ENCODE assay signal across 8 mouse cellular contexts in genomic region chr3:96328060-96328729, GRCm38 (mm10). TPM values are rescaled to one million over a fixed set of nuclear protein-coding genes. Genes with fewer than 3 reads are reported as not detected.
DNase-seq lines count a peak whose midpoint lies in the region; ATAC-seq and TF ChIP-seq lines count a peak whose summit lies in the region.
"Not testable (repeated sequence)": the region's sequence is repeated elsewhere in the genome, so short reads cannot be mapped to it uniquely, and the experiment has no call there.

No protein-coding gene starts in this region.

- H3K27me3 ChIP-seq in embryonic facial prominence, embryonic 12.5 days = peaks cover 60% of the 10 kb centered on the region
- peaks cover 30% of the 10 kb centered on the region for H3K27me3 ChIP-seq in heart, adult 2 months (ENCODE audit: control insufficient read depth, insufficient read depth, low read length)
- peaks cover 63% of the 10 kb centered on the region for H3K27me3 ChIP-seq in limb, embryonic 14.5 days (ENCODE audit: control insufficient read depth, insufficient read depth, low read length)
- H3K27me3 ChIP-seq in megakaryocyte, embryonic 14.5 days (replicated peaks) = peaks cover 83% of the 10 kb centered on the region

- peak overlapping the region; percentile 36 for H3K4me3 ChIP-seq in embryonic facial prominence, embryonic 12.5 days
- H3K4me3 ChIP-seq in heart, adult 2 months = peak overlapping the region; percentile 22
- peak overlapping the region; percentile 35 for H3K4me3 ChIP-seq in limb, embryonic 14.5 days (replicated peaks; ENCODE audit: low read length)
- peak overlapping the region; percentile 86 for H3K4me3 ChIP-seq in megakaryocyte, embryonic 14.5 days (replicated peaks)
- H3K4me3 ChIP-seq in olfactory bulb, adult 2 months (ENCODE audit: insufficient read depth, low read depth, low read length) = peak overlapping the region; percentile 3; the same call in 1 of the 2 replicates

- not testable (repeated sequence) for H3K79me2 ChIP-seq in heart, adult 2 months (replicated peaks; ENCODE audit: control insufficient read depth, insufficient read depth, low read length)

- peak overlapping the region; percentile 40; the same call in 1 of the 2 replicates for H3K9ac ChIP-seq in embryonic facial prominence, embryonic 12.5 days
- not testable (repeated sequence) for H3K9ac ChIP-seq in heart, adult 2 months (ENCODE audit: low read depth, low read length)
- H3K9ac ChIP-seq in limb, embryonic 14.5 days (ENCODE audit: low read depth, low read length, severe bottlenecking) = peak overlapping the region; percentile 48; the same call in 1 of the 2 replicates

- WGBS in embryonic facial prominence, embryonic 12.5 days = under 1% methylated on average over 49 of the region's 49 CpGs
- 2% methylated on average over 49 of the region's 49 CpGs for WGBS in heart, adult 2 months
- 0% methylated on average over 33 of the region's 49 CpGs for WGBS in limb, embryonic 14.5 days
- WGBS in olfactory bulb, adult 2 months = 2% methylated on average over 49 of the region's 49 CpGs

- H3K4me1 ChIP-seq in embryonic facial prominence, embryonic 12.5 days; heart, adult 2 months (ENCODE audit: control insufficient read depth, insufficient read depth, low read length); limb, embryonic 14.5 days (ENCODE audit: control insufficient read depth, insufficient read depth, low read length); olfactory bulb, adult 2 months (ENCODE audit: control insufficient read depth, insufficient read depth, low read length): not testable (repeated sequence)
- peaks cover 41% of the 10 kb centered on the region for H3K4me1 ChIP-seq in megakaryocyte, embryonic 14.5 days

- not testable (repeated sequence) for H3K9me3 ChIP-seq in embryonic facial prominence, embryonic 12.5 days; limb, embryonic 14.5 days (ENCODE audit: control insufficient read depth, low read length); megakaryocyte, embryonic 14.5 days

- not testable (repeated sequence) for H3K36me3 ChIP-seq in embryonic facial prominence, embryonic 12.5 days; heart, adult 2 months (ENCODE audit: control insufficient read depth, insufficient read depth, low read length); limb, embryonic 14.5 days (ENCODE audit: control insufficient read depth, insufficient read depth, low read length); megakaryocyte, embryonic 14.5 days (replicated peaks; ENCODE audit: low read length)

- not testable (repeated sequence) for TF ChIP-seq CTCF in heart, adult 2 months (IDR thresholded peaks at IDR 0.05); olfactory bulb, adult 2 months (IDR thresholded peaks at IDR 0.05; ENCODE audit: insufficient read depth, low read depth, low read length)

- TF ChIP-seq POLR2A in heart, adult 2 months (IDR thresholded peaks at IDR 0.05; ENCODE audit: insufficient read depth, low read depth, low read length); olfactory bulb, adult 2 months (IDR thresholded peaks at IDR 0.05; ENCODE audit: insufficient read depth, low read depth, low read length): not testable (repeated sequence)
- peak; percentile 49; the same call in 1 of the 2 replicates for TF ChIP-seq POLR2A in limb, embryonic 14.5 days (IDR thresholded peaks at IDR 0.05; ENCODE audit: borderline replicate concordance, extremely low read depth, insufficient read depth, insufficient read length)

- H3K27ac ChIP-seq in embryonic facial prominence, embryonic 12.5 days; heart, adult 2 months; limb, embryonic 14.5 days (replicated peaks; ENCODE audit: low read depth, low read length); olfactory bulb, adult 2 months (ENCODE audit: insufficient read depth, low read depth, low read length): not testable (repeated sequence)

- peak; percentile 88 for ATAC-seq in embryonic facial prominence, embryonic 12.5 days (ENCODE audit: insufficient number of reproducible peaks, insufficient read depth, low FRiP score, low TSS enrichment)
- peak; percentile 91 for ATAC-seq in limb, embryonic 14.5 days (ENCODE audit: low FRiP score, low read depth)

- intact Hi-C loops in heart, adult 2 months (cut with DNase I) = not testable (repeated sequence)

- not testable (repeated sequence) for TF ChIP-seq EP300 in heart, adult 2 months (IDR thresholded peaks at IDR 0.05; ENCODE audit: insufficient read depth, low read depth, low read length)

- peak; percentile 65 for DNase-seq in WW6 (ENCODE audit: low read depth, low spot score)
- peak; percentile 33 to 47 for DNase-seq in heart, adult 2 months
- DNase-seq in induced T-regulatory cell, adult 2 months (ENCODE audit: low read depth) = peak; percentile 59
- DNase-seq in limb, embryonic 14.5 days (ENCODE audit: low spot score) = peak; percentile 42
- peak; percentile 18 for DNase-seq in urinary bladder, postnatal 25 days (ENCODE audit: low spot score)

- peak overlapping the region; percentile 66 for H3K4me2 ChIP-seq in embryonic facial prominence, embryonic 12.5 days (replicated peaks)
- peak overlapping the region; percentile 53 for H3K4me2 ChIP-seq in limb, embryonic 14.5 days (replicated peaks; ENCODE audit: low read depth, low read length, severe bottlenecking)

RNA-seq across cellular contexts. Expression of gene Fcgr1, which starts 34.4 kb away (rescaled TPM):
- 0.84 and 1.6 TPM in 2 replicates for polyA plus RNA-seq in embryonic facial prominence, embryonic 12.5 days (2016; fragmentation: Nextera tagmentation; extraction: Ambion mirVana)
- total RNA-seq in heart, adult 2 months (2021) = 1 to 10 TPM; 1.2 to 1.3 TPM
- 1.1 and 2.4 TPM in 2 replicates for polyA plus RNA-seq in heart, adult 2 months (2012; rRNA removed)
- polyA plus RNA-seq in limb, embryonic 14.5 days (2012; rRNA removed) = 2.8 and 3.1 TPM in 2 replicates
- 3.3 and 3.9 TPM in 2 replicates for polyA plus RNA-seq in limb, embryonic 14.5 days (2014; fragmentation: Nextera tagmentation; extraction: Ambion mirVana)
- 0.86 and 1.7 TPM in 2 replicates for polyA plus RNA-seq in megakaryocyte, embryonic 14.5 days (2012; ENCODE audit: insufficient read depth, low replicate concordance)
- polyA plus RNA-seq in olfactory bulb, adult 2 months (2012; ENCODE audit: insufficient read depth, insufficient read length, low replicate concordance, missing spikeins) = not detected in 2 replicates

RNA-seq across cellular contexts. Expression of gene Hist2h2bb, which starts 58.6 kb away (rescaled TPM):
- 22.1 and 22.4 TPM in 2 replicates for polyA plus RNA-seq in embryonic facial prominence, embryonic 12.5 days (2016; fragmentation: Nextera tagmentation; extraction: Ambion mirVana)
- total RNA-seq in heart, adult 2 months (2021) = 10 to 100 TPM; 34.1 to 34.7 TPM
- polyA plus RNA-seq in heart, adult 2 months (2012; rRNA removed) = 1.2 TPM in 1 of 2 replicates, not detected in the other
- polyA plus RNA-seq in limb, embryonic 14.5 days (2012; rRNA removed) = 14.3 and 15.4 TPM in 2 replicates
- polyA plus RNA-seq in limb, embryonic 14.5 days (2014; fragmentation: Nextera tagmentation; extraction: Ambion mirVana) = 15.5 and 16.1 TPM in 2 replicates
- 1.0 TPM in 1 of 2 replicates, not detected in the other for polyA plus RNA-seq in megakaryocyte, embryonic 14.5 days (2012; ENCODE audit: insufficient read depth, low replicate concordance)
- not detected in 2 replicates for polyA plus RNA-seq in olfactory bulb, adult 2 months (2012; ENCODE audit: insufficient read depth, insufficient read length, low replicate concordance, missing spikeins)

RNA-seq across cellular contexts. Expression of gene Hist2h3b, which starts 59.7 kb away (rescaled TPM):
- 92.4 and 92.9 TPM in 2 replicates for polyA plus RNA-seq in embryonic facial prominence, embryonic 12.5 days (2016; fragmentation: Nextera tagmentation; extraction: Ambion mirVana)
- 10 to 100 TPM; 11.5 to 18.3 TPM for total RNA-seq in heart, adult 2 months (2021)
- polyA plus RNA-seq in heart, adult 2 months (2012; rRNA removed) = 0.94 and 5.2 TPM in 2 replicates
- 85.3 and 112 TPM in 2 replicates for polyA plus RNA-seq in limb, embryonic 14.5 days (2012; rRNA removed)
- polyA plus RNA-seq in limb, embryonic 14.5 days (2014; fragmentation: Nextera tagmentation; extraction: Ambion mirVana) = 63.1 and 72.3 TPM in 2 replicates
- 84.7 and 122 TPM in 2 replicates for polyA plus RNA-seq in megakaryocyte, embryonic 14.5 days (2012; ENCODE audit: insufficient read depth, low replicate concordance)
- not detected in 2 replicates for polyA plus RNA-seq in olfactory bulb, adult 2 months (2012; ENCODE audit: insufficient read depth, insufficient read length, low replicate concordance, missing spikeins)

Comparison
In these comparisons a context has a peak if more than half of its experiments do, and no peak if none do; other contexts are left out.
1. H3K4me3 ChIP-seq: peak in every context shown above with its lines; median percentile 86 in megakaryocyte, embryonic 14.5 days; 36 in embryonic facial prominence, embryonic 12.5 days; 35 in limb, embryonic 14.5 days; 22 in heart, adult 2 months; 3 in olfactory bulb, adult 2 months.
2. RNA of gene Hist2h3b, which starts 59.7 kb away (polyA plus RNA-seq): 92.4 to 92.9 TPM in embryonic facial prominence, embryonic 12.5 days, 63.1 to 112 TPM in limb, embryonic 14.5 days and 84.7 to 122 TPM in megakaryocyte, embryonic 14.5 days; 0.94 to 5.2 TPM in heart, adult 2 months and not detected in olfactory bulb, adult 2 months; every median in the first group is over 10 times any median in the second.
3. Peak in every context shown above with its lines, with median percentiles within 50 percentile points of each other: DNase-seq.